Mouse (Mus musculus) heart, embryonic 10.5 days (tissue): ENCODE measurements around the gene Chl1. TPM values are rescaled to one million over a fixed set of nuclear protein-coding genes. Genes with fewer than 3 reads are reported as not detected.

ENCODE experiments used
- DNase-seq: peaks from one replicate; pipeline ENCODE4 v3.0.0-alpha.2; 2017; ENCODE audit warnings: low spot score
- H3K27ac ChIP-seq: fragments of 300-500 bp; sonication (generic); 2 replicates; pipeline ENCODE4 v1.5.1; 2016; ENCODE audit warnings: mild to moderate bottlenecking
- H3K27me3 ChIP-seq: fragments of 300-500 bp; sonication (generic); 2 replicates; pipeline ENCODE4 v1.6.1; 2016; ENCODE audit warnings: mild to moderate bottlenecking; ENCODE audit not compliant: poor library complexity, insufficient read depth, severe bottlenecking
- H3K36me3 ChIP-seq: fragments of 300-500 bp; sonication (generic); 2 replicates; pipeline ENCODE4 v1.6.1; 2016; ENCODE audit warnings: mild to moderate bottlenecking, moderate library complexity
- H3K4me1 ChIP-seq: fragments of 300-500 bp; sonication (generic); 2 replicates; pipeline ENCODE4 v1.6.1; 2016; ENCODE audit warnings: mild to moderate bottlenecking
- H3K4me3 ChIP-seq: fragments of 300-500 bp; sonication (generic); 2 replicates; pipeline ENCODE4 v1.5.1; 2016; ENCODE audit warnings: mild to moderate bottlenecking, moderate library complexity
- H3K9me3 ChIP-seq: fragments of 300-500 bp; sonication (generic); 2 replicates; pipeline ENCODE4 v1.6.1; 2016; ENCODE audit warnings: mild to moderate bottlenecking, moderate library complexity
- WGBS: fragments of 180-500 bp; shearing (Covaris S2); methylation state at CpG from one replicate; pipeline ENCODE4 v1.1.7; 2016; 5-methylcytosine and 5-hydroxymethylcytosine counted together
- polyA plus RNA-seq: library from polyadenylated mRNA; unstranded; fragments of >200 nt; fragmentation: Nextera tagmentation; extraction: Ambion mirVana; gene quantifications from 2 replicates; pipeline ENCODE4 v1.2.1, GENCODE M21; 2016

The Chl1 gene
- polyA plus RNA-seq, 1 experiment from 2014 or later = 0.15 TPM

DNA sequence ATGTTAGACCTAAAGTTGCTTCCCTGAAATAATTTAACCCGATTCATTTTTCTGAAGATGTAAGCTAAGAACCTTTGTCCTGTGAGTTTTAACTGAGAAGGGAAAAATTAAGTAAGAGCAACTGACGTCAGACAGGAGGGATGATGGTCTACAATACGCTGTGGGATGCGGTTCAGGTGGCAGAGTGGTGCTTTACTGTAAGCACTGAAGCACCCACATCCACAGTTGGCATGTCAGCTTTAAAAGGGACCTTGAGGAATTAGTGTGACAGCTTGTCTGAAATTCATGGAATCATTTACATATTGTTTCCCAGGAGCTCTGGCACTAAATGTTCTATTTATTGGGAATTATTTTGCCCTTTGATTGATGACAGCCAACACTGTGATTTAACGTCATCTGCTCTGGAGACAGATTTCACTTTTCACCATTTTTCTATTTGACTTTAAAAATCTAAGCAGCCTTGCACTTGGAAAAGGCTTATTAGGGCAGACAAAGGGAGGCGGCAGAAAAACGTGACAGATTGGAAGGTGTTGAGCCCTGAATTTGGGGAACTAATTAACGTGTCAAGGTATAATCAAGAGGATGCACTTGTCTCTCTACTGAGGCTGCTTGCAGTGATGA lies 3.3 kb downstream of the Chl1 start:
- Histone ChIP-seq H3K27ac (no peak overlapping the region), H3K36me3 (no peaks in the 10 kb centered on the region), H3K4me1 (peaks cover 18% of the 10 kb centered on the region; the same call in 1 of the 2 replicates), H3K27me3 (peaks cover 56% of the 10 kb centered on the region), H3K9me3 (no peaks in the 10 kb centered on the region), H3K4me3 (no peak overlapping the region)
- 65% methylated on average over 8 of the region's 8 CpGs for WGBS
- DNase-seq = no peak

GRCm38 (mm10) chr6:103514346-103514745 lies 4.0 kb downstream of the Chl1 start:
- no peak overlapping the region for H3K4me3 ChIP-seq
- no peak for DNase-seq
- no peaks in the 10 kb centered on the region for H3K9me3 ChIP-seq
- H3K27ac ChIP-seq = no peak overlapping the region
- 66% methylated on average over 1 of the region's 1 CpGs for WGBS
- H3K4me1 ChIP-seq = peaks cover 18% of the 10 kb centered on the region; the same call in 1 of the 2 replicates
- no peaks in the 10 kb centered on the region for H3K36me3 ChIP-seq
- H3K27me3 ChIP-seq = peaks cover 51% of the 10 kb centered on the region

DNA sequence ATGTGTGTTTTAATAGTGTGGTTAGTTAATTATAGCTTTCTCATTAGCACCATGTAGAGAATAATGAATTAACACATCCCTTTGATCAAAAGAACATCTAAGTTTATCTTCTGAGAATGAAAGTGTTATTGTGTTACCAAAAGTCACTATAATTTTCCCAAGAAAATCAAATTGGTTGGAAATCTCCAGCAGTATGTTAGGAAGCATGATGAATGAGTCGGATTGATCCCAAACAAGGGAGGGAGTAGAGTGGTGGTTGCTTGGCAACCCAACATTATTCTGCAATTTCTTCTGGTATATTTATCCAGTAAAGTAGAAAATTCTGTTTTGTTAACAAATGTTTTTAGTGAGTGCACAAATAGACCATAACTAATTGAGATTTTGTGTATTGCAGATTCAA lies 4.4 kb downstream of the Chl1 start:
- 82% methylated on average over 1 of the region's 1 CpGs for whole genome bisulfite sequencing
- no peaks in the 10 kb centered on the region for H3K9me3 ChIP-seq
- H3K36me3 ChIP-seq = no peaks in the 10 kb centered on the region
- peaks cover 18% of the 10 kb centered on the region; the same call in 1 of the 2 replicates for H3K4me1 ChIP-seq
- DNase-seq = no peak
- no peak overlapping the region for H3K27ac ChIP-seq
- H3K4me3 ChIP-seq = no peak overlapping the region
- peaks cover 47% of the 10 kb centered on the region for H3K27me3 ChIP-seq

DNA sequence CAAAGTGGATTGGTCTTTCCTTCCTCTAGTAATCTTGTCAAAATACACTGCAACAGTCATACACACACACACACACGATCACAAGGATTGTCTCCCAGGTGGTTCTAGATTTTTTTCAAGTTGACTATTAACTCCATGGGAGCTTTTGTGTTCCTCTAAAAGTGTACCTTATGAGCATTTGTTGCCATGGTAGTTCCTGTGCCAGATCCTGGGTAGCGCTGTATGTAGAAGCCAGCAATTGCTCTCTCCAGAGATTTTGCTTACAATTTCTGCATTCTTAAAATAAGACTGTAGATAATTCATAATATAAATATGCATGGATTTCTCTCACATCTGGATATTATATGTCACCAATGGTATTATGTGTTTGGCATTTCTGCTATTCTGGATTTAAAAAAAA lies 9.2 kb downstream of the Chl1 start:
- WGBS = 92% methylated on average over 2 of the region's 2 CpGs
- DNase-seq = no peak
- Histone ChIP-seq H3K36me3 (no peaks in the 10 kb centered on the region), H3K4me1 (no peaks in the 10 kb centered on the region), H3K9me3 (no peaks in the 10 kb centered on the region), H3K27me3 (no peaks in the 10 kb centered on the region), H3K4me3 (no peak overlapping the region), H3K27ac (no peak overlapping the region)

DNA sequence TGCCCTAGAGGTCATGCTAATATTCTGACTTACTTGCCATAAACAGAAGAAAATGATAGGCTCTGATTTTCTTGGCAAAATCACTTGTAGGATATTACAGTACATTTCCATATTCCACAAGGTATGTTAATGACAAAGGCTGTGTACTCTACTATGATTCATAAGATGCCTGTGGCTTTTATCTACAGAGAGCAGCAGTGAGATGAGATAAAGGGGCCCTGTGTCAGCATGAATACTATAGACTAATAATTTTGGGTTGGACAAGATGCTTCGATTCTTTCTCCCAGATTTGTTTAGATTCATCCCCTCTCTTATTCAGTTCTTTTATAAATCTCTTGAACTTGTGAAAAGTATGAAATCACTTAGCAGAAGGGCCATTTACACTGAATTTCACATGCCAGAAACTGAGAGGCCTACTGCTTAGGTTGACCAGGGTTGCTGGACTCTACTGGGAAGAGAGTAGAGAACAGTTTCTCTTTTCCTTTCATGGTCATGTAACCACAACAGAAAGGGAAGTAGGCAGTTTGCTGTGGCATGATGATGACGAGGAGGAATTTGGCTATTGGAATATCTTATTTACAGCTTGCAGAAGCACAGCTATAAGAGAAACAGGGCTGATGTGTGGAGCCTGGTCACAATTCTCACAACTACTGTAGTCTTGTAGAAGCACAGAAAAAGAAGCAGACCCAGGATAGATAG lies 15.1 kb downstream of the Chl1 start:
- 66% methylated on average over 2 of the region's 2 CpGs for WGBS
- Histone ChIP-seq H3K4me1 (no peaks in the 10 kb centered on the region), H3K27me3 (no peaks in the 10 kb centered on the region), H3K36me3 (no peaks in the 10 kb centered on the region), H3K27ac (no peak overlapping the region), H3K4me3 (no peak overlapping the region), H3K9me3 (no peaks in the 10 kb centered on the region)
- DNase-seq = no peak

DNA sequence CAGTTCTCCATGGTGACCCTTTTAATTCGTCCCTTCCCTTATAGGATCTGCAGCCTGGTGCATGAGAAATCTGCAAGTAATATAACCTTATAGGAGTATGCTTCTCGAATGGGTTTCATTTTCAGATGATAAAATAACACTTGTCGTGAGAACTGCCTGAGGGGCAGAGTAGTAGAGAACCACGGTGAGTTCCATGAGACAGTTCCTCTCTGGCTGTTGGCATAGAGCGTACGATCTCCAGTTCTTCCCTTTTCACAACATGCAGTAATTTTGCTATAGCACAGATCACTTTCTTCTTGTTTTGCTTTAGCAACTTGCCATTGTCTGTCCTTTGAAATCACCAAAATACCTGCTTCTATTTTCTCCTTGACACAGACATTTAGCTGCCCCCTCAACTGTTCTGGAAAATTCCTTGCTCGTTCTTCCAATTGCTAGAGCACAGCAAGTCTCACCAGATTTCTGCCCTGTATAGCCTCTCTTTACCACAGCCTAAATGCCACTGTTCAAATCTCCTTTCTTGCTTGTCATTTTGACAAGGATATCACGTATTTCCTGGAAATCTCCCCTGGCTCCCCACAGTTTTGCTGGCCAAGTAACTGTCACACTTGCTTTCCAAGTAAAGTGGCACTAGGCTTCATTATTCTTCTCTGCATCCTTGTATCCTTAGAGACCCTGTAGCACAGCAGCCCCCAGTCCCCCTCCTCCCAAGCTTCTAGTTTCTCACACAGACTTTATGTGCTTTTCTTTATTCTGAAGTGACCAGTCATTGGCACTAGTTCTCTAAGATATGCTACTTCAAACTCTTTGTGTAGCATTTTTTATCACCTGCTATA lies 16.8 kb downstream of the Chl1 start:
- Histone ChIP-seq H3K27ac (no peak overlapping the region), H3K27me3 (no peaks in the 10 kb centered on the region), H3K9me3 (no peaks in the 10 kb centered on the region), H3K36me3 (no peaks in the 10 kb centered on the region), H3K4me3 (no peak overlapping the region), H3K4me1 (no peaks in the 10 kb centered on the region)
- WGBS = 77% methylated on average over 8 of the region's 8 CpGs
- no peak for DNase-seq

GRCm38 (mm10) chr6:103533048-103533447 lies 22.7 kb downstream of the Chl1 start:
- Histone ChIP-seq H3K27ac (no peak overlapping the region), H3K4me1 (no peaks in the 10 kb centered on the region), H3K27me3 (no peaks in the 10 kb centered on the region), H3K4me3 (no peak overlapping the region), H3K36me3 (no peaks in the 10 kb centered on the region), H3K9me3 (no peaks in the 10 kb centered on the region)
- DNase-seq = no peak

GRCm38 (mm10) chr6:103534027-103534426 lies 23.6 kb downstream of the Chl1 start:
- Histone ChIP-seq H3K27me3 (no peaks in the 10 kb centered on the region), H3K4me3 (no peak overlapping the region), H3K27ac (no peak overlapping the region), H3K36me3 (no peaks in the 10 kb centered on the region), H3K4me1 (no peaks in the 10 kb centered on the region), H3K9me3 (no peaks in the 10 kb centered on the region)
- DNase-seq = no peak
- 79% methylated on average over 2 of the region's 2 CpGs for WGBS

GRCm38 (mm10) chr6:103542576-103542975 lies 32.2 kb downstream of the Chl1 start:
- Histone ChIP-seq H3K27me3 (no peaks in the 10 kb centered on the region), H3K27ac (no peak overlapping the region), H3K9me3 (no peaks in the 10 kb centered on the region), H3K36me3 (no peaks in the 10 kb centered on the region), H3K4me1 (no peaks in the 10 kb centered on the region), H3K4me3 (no peak overlapping the region)
- no peak for DNase-seq
- 92% methylated on average over 2 of the region's 2 CpGs for WGBS

DNA sequence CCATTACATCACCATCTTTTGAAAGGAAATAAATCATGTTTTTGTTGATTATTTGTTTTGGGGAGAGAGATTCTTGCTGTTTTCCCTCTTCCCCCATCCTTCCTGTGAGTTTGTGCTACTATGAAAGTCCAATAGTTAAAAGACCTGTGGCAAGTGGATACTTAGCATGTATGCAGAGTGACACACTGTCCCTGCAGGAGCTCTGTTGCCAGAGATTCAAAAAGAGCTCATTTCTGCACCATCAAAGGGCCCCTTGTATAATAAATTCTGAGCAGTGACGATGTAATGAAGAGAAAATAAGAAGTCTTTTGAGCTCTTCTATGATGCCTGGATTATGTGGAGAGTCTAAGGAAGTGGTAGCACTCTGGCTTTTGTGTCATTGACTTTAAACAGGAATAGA lies 33.4 kb downstream of the Chl1 start:
- no peaks in the 10 kb centered on the region for H3K36me3 ChIP-seq
- H3K9me3 ChIP-seq = no peaks in the 10 kb centered on the region
- no peaks in the 10 kb centered on the region for H3K4me1 ChIP-seq
- H3K4me3 ChIP-seq = no peak overlapping the region
- no peak for DNase-seq
- no peaks in the 10 kb centered on the region for H3K27me3 ChIP-seq
- 63% methylated on average over 1 of the region's 1 CpGs for WGBS
- H3K27ac ChIP-seq = no peak overlapping the region

- no peak for DNase-seq
- Histone ChIP-seq H3K4me3 (no peak overlapping the region), H3K4me1 (no peaks in the 10 kb centered on the region), H3K36me3 (no peaks in the 10 kb centered on the region), H3K27me3 (no peaks in the 10 kb centered on the region), H3K9me3 (no peaks in the 10 kb centered on the region), H3K27ac (no peak overlapping the region)
- 75% methylated on average over 3 of the region's 3 CpGs for WGBS
Measured at GRCm38 (mm10) chr6:103546314-103546713, 35.9 kb downstream of the Chl1 start.

DNA sequence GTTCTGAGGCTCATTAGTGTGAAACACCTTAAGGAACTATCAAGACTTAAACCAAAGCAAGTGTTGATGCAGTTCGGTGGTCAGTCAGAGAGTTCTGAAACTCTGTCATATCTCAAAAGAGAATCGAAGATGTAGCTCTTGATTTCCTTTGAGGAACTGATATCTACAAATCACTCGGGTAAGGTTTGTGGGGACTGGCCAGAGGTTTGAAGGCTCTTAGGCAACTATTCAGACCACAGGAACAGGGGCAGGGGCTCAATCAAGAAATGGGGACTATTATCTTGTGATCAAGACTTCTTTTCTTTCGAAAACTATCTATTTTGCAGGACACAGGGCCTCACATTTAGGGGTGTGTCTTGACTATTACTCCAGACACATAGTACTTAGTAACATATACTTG lies 39.5 kb downstream of the Chl1 start:
- no peaks in the 10 kb centered on the region for H3K27me3 ChIP-seq
- WGBS = 72% methylated on average over 4 of the region's 4 CpGs
- no peaks in the 10 kb centered on the region for H3K36me3 ChIP-seq
- H3K27ac ChIP-seq = no peak overlapping the region
- DNase-seq = no peak
- H3K9me3 ChIP-seq = no peaks in the 10 kb centered on the region
- H3K4me1 ChIP-seq = no peaks in the 10 kb centered on the region
- no peak overlapping the region for H3K4me3 ChIP-seq
